In genomic region chr3:101634141-101634900, GRCm38 (mm10) we compare ENCODE assay signal across 13 mouse cellular contexts. TPM values are rescaled to one million over a fixed set of nuclear protein-coding genes. Genes with fewer than 3 reads are reported as not detected.
DNase-seq lines count a peak whose midpoint lies in the region; ATAC-seq lines count a peak whose summit lies in the region.
"Had no signal": no experiment of that assay in that cellular context is flagged by ENCODE, and none has a peak within 500 bp of the region (broad histone marks: within the 10 kb centered on the region; RNA-seq: fewer than 3 reads in every experiment).

No protein-coding gene starts in this region.

- H3K36me3 ChIP-seq in hindbrain, embryonic 13.5 days = no peaks in the 10 kb centered on the region
- no peaks in the 10 kb centered on the region for H3K36me3 ChIP-seq in hindbrain, embryonic 12.5 days
- H3K36me3 ChIP-seq in neural tube, embryonic 15.5 days = no peaks in the 10 kb centered on the region
- H3K36me3 ChIP-seq: G1E; liver, embryonic 13.5 days had no signal

- H3K9ac ChIP-seq in hindbrain, embryonic 13.5 days = no peak overlapping the region
- no peak overlapping the region for H3K9ac ChIP-seq in hindbrain, embryonic 12.5 days
- no peak overlapping the region for H3K9ac ChIP-seq in neural tube, embryonic 15.5 days (replicated peaks)
- H3K9ac ChIP-seq: liver, embryonic 13.5 days had no signal

- no peaks in the 10 kb centered on the region for H3K27me3 ChIP-seq in hindbrain, embryonic 13.5 days
- no peaks in the 10 kb centered on the region for H3K27me3 ChIP-seq in hindbrain, embryonic 12.5 days
- no peaks in the 10 kb centered on the region for H3K27me3 ChIP-seq in neural tube, embryonic 15.5 days (replicated peaks)
- H3K27me3 ChIP-seq: liver, embryonic 13.5 days had no signal

- DNase-seq in brain, adult 2 months (ENCODE audit: low read depth, low spot score) = peak; percentile 82
- DNase-seq in left cerebral cortex, adult 9 months (ENCODE audit: low spot score in 2 of 2) = peak; percentile 18 to 69
- no peak for DNase-seq in urinary bladder, adult 18-20 months (ENCODE audit: low spot score in 2 of 2)
- DNase-seq in thymus, postnatal 14 days = no peak
- DNase-seq in thymus, postnatal 25 days = no peak
- DNase-seq: heart, postnatal 14 days; kidney, adult 8-10 months; liver, embryonic 13.5 days; lung, postnatal 36 days had no signal

- H3K4me1 ChIP-seq in hindbrain, embryonic 13.5 days (replicated peaks) = peaks cover 11% of the 10 kb centered on the region
- H3K4me1 ChIP-seq in hindbrain, embryonic 12.5 days = peaks cover 4% of the 10 kb centered on the region
- H3K4me1 ChIP-seq in neural tube, embryonic 15.5 days = peaks cover 7% of the 10 kb centered on the region
- H3K4me1 ChIP-seq: liver, embryonic 13.5 days had no signal

- no peaks in the 10 kb centered on the region for H3K9me3 ChIP-seq in hindbrain, embryonic 13.5 days
- no peaks in the 10 kb centered on the region for H3K9me3 ChIP-seq in hindbrain, embryonic 12.5 days (replicated peaks)
- H3K9me3 ChIP-seq in neural tube, embryonic 15.5 days (replicated peaks) = no peaks in the 10 kb centered on the region
- H3K9me3 ChIP-seq: G1E; liver, embryonic 13.5 days had no signal

- 84% methylated on average over 9 of the region's 9 CpGs for WGBS in hindbrain, embryonic 13.5 days
- 86% methylated on average over 9 of the region's 9 CpGs for WGBS in hindbrain, embryonic 12.5 days
- WGBS in neural tube, embryonic 15.5 days = 67% methylated on average over 9 of the region's 9 CpGs

- peak; percentile 39; the same call in 1 of the 2 replicates for ATAC-seq in hindbrain, embryonic 13.5 days (ENCODE audit: low FRiP score)
- no peak for ATAC-seq in hindbrain, embryonic 12.5 days (ENCODE audit: low FRiP score)
- peak; percentile 71 for ATAC-seq in neural tube, embryonic 15.5 days (ENCODE audit: low FRiP score)

- H3K4me2 ChIP-seq in hindbrain, embryonic 13.5 days = no peak overlapping the region
- H3K4me2 ChIP-seq in hindbrain, embryonic 12.5 days (replicated peaks) = no peak overlapping the region
- H3K4me2 ChIP-seq in neural tube, embryonic 15.5 days = no peak overlapping the region
- H3K4me2 ChIP-seq: liver, embryonic 13.5 days had no signal

- no peak overlapping the region; the same call in 1 of the 2 replicates for H3K27ac ChIP-seq in hindbrain, embryonic 13.5 days
- no peak overlapping the region; the same call in 1 of the 2 replicates for H3K27ac ChIP-seq in hindbrain, embryonic 12.5 days
- no peak overlapping the region; the same call in 1 of the 2 replicates for H3K27ac ChIP-seq in neural tube, embryonic 15.5 days (replicated peaks)
- H3K27ac ChIP-seq: liver, embryonic 13.5 days had no signal

- no peak overlapping the region for H3K4me3 ChIP-seq in hindbrain, embryonic 13.5 days
- H3K4me3 ChIP-seq in hindbrain, embryonic 12.5 days = no peak overlapping the region
- no peak overlapping the region for H3K4me3 ChIP-seq in neural tube, embryonic 15.5 days (replicated peaks)
- H3K4me3 ChIP-seq: liver, embryonic 13.5 days had no signal

RNA-seq across cellular contexts. Expression of gene Atp1a1, which starts 29.8 kb away (rescaled TPM):
- 44.2 and 50.4 TPM in 2 replicates for polyA plus RNA-seq in hindbrain, embryonic 13.5 days (2015; fragmentation: Nextera tagmentation; extraction: Ambion mirVana)
- 62.9 and 63.0 TPM in 2 replicates for polyA plus RNA-seq in hindbrain, embryonic 12.5 days (2016; fragmentation: Nextera tagmentation; extraction: Ambion mirVana)
- polyA plus RNA-seq in neural tube, embryonic 15.5 days (2015; fragmentation: Nextera tagmentation; extraction: Ambion mirVana) = 77.2 and 88.7 TPM in 2 replicates

Comparison
In these comparisons a context has a peak if more than half of its experiments do, and no peak if none do; other contexts are left out.
1. DNase-seq: peak in brain, adult 2 months (single experiment) and left cerebral cortex, adult 9 months (2 of 2); none in urinary bladder, adult 18-20 months (0 of 2), thymus, postnatal 14 days (single experiment) and thymus, postnatal 25 days (single experiment).